9 mouse cellular contexts compared by ENCODE assay signal in the genomic region with DNA sequence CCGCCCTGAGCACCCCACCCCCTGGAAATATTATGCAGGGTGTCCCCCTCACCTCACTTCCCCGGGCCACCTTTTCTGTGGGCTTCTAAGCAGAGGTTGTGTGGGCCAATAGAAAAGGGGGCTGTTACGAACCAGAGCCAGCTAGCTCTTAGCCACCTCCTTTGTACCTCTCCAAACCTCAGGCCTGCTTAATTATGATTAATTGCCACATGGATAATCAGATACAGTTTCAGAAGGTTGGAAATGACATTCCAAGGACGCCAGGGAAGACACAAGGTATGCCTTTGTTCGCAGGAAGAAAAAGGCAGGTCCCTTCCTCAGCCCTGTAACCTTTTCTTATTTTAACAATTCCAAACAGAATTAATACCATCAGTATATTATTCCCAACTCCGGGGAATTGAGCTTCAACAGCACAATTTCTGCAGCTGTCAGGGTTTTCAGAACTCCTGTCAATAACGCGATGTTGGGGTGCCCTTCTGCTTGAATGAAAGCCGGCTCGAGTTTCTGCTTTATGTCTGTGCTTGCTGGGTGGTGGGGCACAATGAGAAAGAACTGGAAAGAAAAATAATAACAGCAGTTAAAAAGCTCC.
DNase-seq lines count a peak whose midpoint lies in the region; ATAC-seq and TF ChIP-seq lines count a peak whose summit lies in the region.
"Had no signal": no experiment of that assay in that cellular context is flagged by ENCODE, and none has a peak within 500 bp of the region (broad histone marks: within the 10 kb centered on the region; RNA-seq: fewer than 3 reads in every experiment).

No protein-coding gene starts in this region.

- H3K27me3 ChIP-seq in heart, embryonic 16.5 days (ENCODE audit: control insufficient read depth, insufficient read depth, low read length): no peaks in the 10 kb centered on the region
- no peaks in the 10 kb centered on the region for H3K27me3 ChIP-seq in embryonic facial prominence, embryonic 11.5 days (ENCODE audit: control insufficient read depth, insufficient read depth, low read length)
- H3K27me3 ChIP-seq in midbrain, embryonic 12.5 days: peaks cover 13% of the 10 kb centered on the region; the same call in 1 of the 2 replicates

- H3K9me3 ChIP-seq in heart, embryonic 16.5 days (replicated peaks; ENCODE audit: control insufficient read depth, low read length): no peaks in the 10 kb centered on the region
- H3K9me3 ChIP-seq in embryonic facial prominence, embryonic 11.5 days (replicated peaks; ENCODE audit: control insufficient read depth, low read length): no peaks in the 10 kb centered on the region
- H3K9me3 ChIP-seq in midbrain, embryonic 12.5 days: no peaks in the 10 kb centered on the region

- peak overlapping the region; percentile 5; the same call in 1 of the 2 replicates for H3K9ac ChIP-seq in heart, embryonic 16.5 days (ENCODE audit: low read length)
- H3K9ac ChIP-seq in embryonic facial prominence, embryonic 11.5 days (replicated peaks; ENCODE audit: low read length): no peak overlapping the region
- H3K9ac ChIP-seq in midbrain, embryonic 12.5 days (replicated peaks): no peak overlapping the region

- H3K4me2 ChIP-seq in heart, embryonic 16.5 days (ENCODE audit: low read depth, low read length): no peak overlapping the region; the same call in 1 of the 2 replicates
- H3K4me2 ChIP-seq in embryonic facial prominence, embryonic 11.5 days (ENCODE audit: low read depth, low read length): peak overlapping the region; percentile 8; the same call in 1 of the 2 replicates
- no peak overlapping the region for H3K4me2 ChIP-seq in midbrain, embryonic 12.5 days (replicated peaks)

- H3K4me1 ChIP-seq in heart, embryonic 16.5 days (ENCODE audit: control insufficient read depth, insufficient read depth, low read length): peaks cover 18% of the 10 kb centered on the region
- peaks cover 5% of the 10 kb centered on the region for H3K4me1 ChIP-seq in embryonic facial prominence, embryonic 11.5 days (ENCODE audit: control insufficient read depth, insufficient read depth, low read length)
- H3K4me1 ChIP-seq in midbrain, embryonic 12.5 days: peaks cover 22% of the 10 kb centered on the region

- DNase-seq in heart, postnatal 14 days: no peak
- peak; percentile 56 for DNase-seq in embryonic facial prominence, embryonic 11.5 days (ENCODE audit: low spot score)
- DNase-seq in forelimb bud, embryonic 11.5 days (ENCODE audit: low read depth, low spot score): peak; percentile 52
- no peak for DNase-seq in left cerebral cortex, postnatal 25 days (ENCODE audit: low spot score in 2 of 2)
- no peak for DNase-seq in left cerebral cortex, adult 2 months (ENCODE audit: extremely low spot score in 1 of 2, low spot score in 2 of 2)
- DNase-seq in layer of hippocampus, postnatal 36 days: no peak
- DNase-seq: thymus, postnatal 14 days had no signal

- H3K4me3 ChIP-seq in heart, embryonic 16.5 days (ENCODE audit: low read length): no peak overlapping the region
- H3K4me3 ChIP-seq in embryonic facial prominence, embryonic 11.5 days (ENCODE audit: low read depth, low read length): no peak overlapping the region
- H3K4me3 ChIP-seq in midbrain, embryonic 12.5 days: no peak overlapping the region
- no peak overlapping the region for H3K4me3 ChIP-seq in left cerebral cortex, adult 2 months

- intact Hi-C loops in heart, postnatal 14 days (cut with DNase I): no loop called here
- intact Hi-C loops in left cerebral cortex, postnatal 25 days (cut with DNase I): no loop called here
- intact Hi-C loops in left cerebral cortex, adult 2 months (cut with DNase I): no loop called here

- no peak for TF ChIP-seq CTCF in left cerebral cortex, adult 2 months (IDR thresholded peaks at IDR 0.05)

- H3K36me3 ChIP-seq in heart, embryonic 16.5 days (ENCODE audit: control insufficient read depth, insufficient read depth): no peaks in the 10 kb centered on the region
- no peaks in the 10 kb centered on the region for H3K36me3 ChIP-seq in embryonic facial prominence, embryonic 11.5 days (replicated peaks; ENCODE audit: control insufficient read depth, insufficient read depth, low read depth, low read length)
- H3K36me3 ChIP-seq in midbrain, embryonic 12.5 days: no peaks in the 10 kb centered on the region

- WGBS in heart, embryonic 16.5 days: 64% methylated on average over 10 of the region's 10 CpGs
- WGBS in embryonic facial prominence, embryonic 11.5 days: 22% methylated on average over 10 of the region's 10 CpGs
- 40% methylated on average over 10 of the region's 10 CpGs for WGBS in midbrain, embryonic 12.5 days

- no peak for ATAC-seq in heart, embryonic 16.5 days (replicated peaks; ENCODE audit: extremely low read depth, insufficient read depth, low FRiP score)
- ATAC-seq in embryonic facial prominence, embryonic 11.5 days (replicated peaks; ENCODE audit: insufficient number of reproducible peaks, low FRiP score, low TSS enrichment, low read depth): peak; percentile 24; the same call in 1 of the 2 replicates
- no peak for ATAC-seq in midbrain, embryonic 12.5 days (ENCODE audit: low FRiP score, low read depth)

- peak overlapping the region; percentile 12 for H3K27ac ChIP-seq in heart, embryonic 16.5 days (ENCODE audit: low read length)
- peak overlapping the region; percentile 78 for H3K27ac ChIP-seq in embryonic facial prominence, embryonic 11.5 days (replicated peaks; ENCODE audit: low read depth, low read length)
- peak overlapping the region; percentile 56 for H3K27ac ChIP-seq in midbrain, embryonic 12.5 days (replicated peaks)
- no peak overlapping the region for H3K27ac ChIP-seq in left cerebral cortex, adult 2 months

Comparison
In these comparisons a context has a peak if more than half of its experiments do, and no peak if none do; other contexts are left out.
1. DNase-seq: peak in embryonic facial prominence, embryonic 11.5 days (single experiment) and forelimb bud, embryonic 11.5 days (single experiment); none in heart, postnatal 14 days (0 of 2), left cerebral cortex, postnatal 25 days (0 of 2), left cerebral cortex, adult 2 months (0 of 2) and layer of hippocampus, postnatal 36 days (0 of 2).